Mouse (Mus musculus) spleen, adult 2 months (tissue): ENCODE data around the gene Map1b.

Source experiments
- CTCF ChIP-seq: fragments of 200-500 bp; IDR thresholded peaks from 2 replicates; pipeline ENCODE4 v1.5.1; 2011; ENCODE audit warnings: mild to moderate bottlenecking, inconsistent platforms; ENCODE audit not compliant: insufficient read depth, insufficient read length, insufficient replicate concordance; ENCODE audit errors: extremely low read depth
- POLR2A ChIP-seq: fragments of 200-500 bp; IDR thresholded peaks from 2 replicates; pipeline ENCODE4 v1.6.1; 2011; ENCODE audit warnings: low read depth, low read length, inconsistent platforms

DNA sequence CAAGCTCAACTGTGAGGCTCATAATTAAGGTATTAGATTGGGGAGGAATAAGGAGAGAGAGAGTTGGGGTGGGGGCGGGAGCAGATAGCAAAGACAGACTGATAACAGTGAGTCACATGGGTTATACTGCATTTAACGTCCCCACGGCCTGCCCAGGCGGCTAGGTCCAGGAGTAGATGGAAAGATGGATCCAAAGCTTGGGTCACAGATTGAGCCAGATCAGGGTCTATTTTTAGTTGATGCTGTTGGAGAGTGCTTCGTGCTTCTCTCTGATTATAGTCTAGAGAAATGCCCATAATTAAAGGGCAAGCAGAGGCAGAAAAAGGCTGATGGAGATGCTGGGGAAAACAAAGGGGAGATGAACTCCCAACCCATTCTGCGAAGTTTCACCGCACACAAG, 61.4 kb downstream of the Map1b start:
- TF ChIP-seq CTCF (no peak), POLR2A (no peak)
